Mouse (Mus musculus) cortical plate, adult 2 months (tissue): ENCODE measurements around the gene Ntm.

Experiments used
- CTCF ChIP-seq: fragments of 200-500 bp; IDR thresholded peaks from 2 replicates; pipeline ENCODE4 v1.5.1; 2011; ENCODE audit warnings: mild to moderate bottlenecking, control low read depth, low read length; ENCODE audit not compliant: insufficient read depth; ENCODE audit errors: extremely low read depth
- POLR2A ChIP-seq: fragments of 200-500 bp; IDR thresholded peaks from 2 replicates; pipeline ENCODE4 v1.6.1; 2011; ENCODE audit warnings: mild to moderate bottlenecking, low read length, control low read depth; ENCODE audit not compliant: insufficient read depth; ENCODE audit errors: extremely low read depth

- TF ChIP-seq POLR2A (no peak), CTCF (peak; percentile 54)
These were observed 761.5 kb downstream of the Ntm start for GRCm38 (mm10) chr9:29201163-29202053.
